Mouse (Mus musculus): ENCODE measurements around the gene Smarcc2. TPM values are rescaled to one million over a fixed set of nuclear protein-coding genes. Genes with fewer than 3 reads are reported as not detected.

Gene Smarcc2
- polyA plus RNA-seq, 1 experiment from 2014 or later: 40.5 TPM

- TF ChIP-seq CTCF (IDR thresholded peaks at IDR 0.05; ENCODE audit: low read depth): no peak
- no peak overlapping the region for H3K9ac ChIP-seq (ENCODE audit: low read depth, low read length)
- no peaks in the 10 kb centered on the region for H3K9me3 ChIP-seq (replicated peaks; ENCODE audit: low read length)
Observed at GRCm38 (mm10) chr10:128429454-128429853, 29.6 kb upstream of the Smarcc2 start.

GRCm38 (mm10) chr10:128433417-128433816 lies 25.6 kb upstream of the Smarcc2 start:
- peak overlapping the region; percentile 20; the same call in 1 of the 2 replicates for H3K27ac ChIP-seq
- H3K9me3 ChIP-seq (replicated peaks; ENCODE audit: low read length): no peaks in the 10 kb centered on the region
- DNase-seq (ENCODE audit: low spot score) (no peak), ATAC-seq (replicated peaks; ENCODE audit: low FRiP score, low read depth) (peak; percentile 29)
- H3K36me3 ChIP-seq (ENCODE audit: insufficient read depth, low read length): peaks cover 47% of the 10 kb centered on the region
- no peak overlapping the region for H3K4me2 ChIP-seq (ENCODE audit: low read length)
- H3K4me3 ChIP-seq (replicated peaks; ENCODE audit: low read depth, low read length): no peak overlapping the region
- WGBS: 63% methylated on average over 2 of the region's 2 CpGs
- TF ChIP-seq CTCF (IDR thresholded peaks at IDR 0.05; ENCODE audit: low read depth): no peak
- no peak overlapping the region for H3K9ac ChIP-seq (ENCODE audit: low read depth, low read length)
- no peaks in the 10 kb centered on the region for H3K4me1 ChIP-seq (replicated peaks; ENCODE audit: insufficient read depth, low read length)
- H3K27me3 ChIP-seq (ENCODE audit: insufficient read depth, low read length): no peaks in the 10 kb centered on the region

More at GRCm38 (mm10) chr10:128429454-128429853, 29.6 kb upstream of the Smarcc2 start:
- Histone ChIP-seq H3K36me3 (ENCODE audit: insufficient read depth, low read length) (peaks cover 23% of the 10 kb centered on the region), H3K4me1 (replicated peaks; ENCODE audit: insufficient read depth, low read length) (no peaks in the 10 kb centered on the region), H3K4me2 (ENCODE audit: low read length) (no peak overlapping the region), H3K27me3 (ENCODE audit: insufficient read depth, low read length) (no peaks in the 10 kb centered on the region), H3K4me3 (replicated peaks; ENCODE audit: low read depth, low read length) (no peak overlapping the region), H3K27ac (no peak overlapping the region)
- ATAC-seq (replicated peaks; ENCODE audit: low FRiP score, low read depth): no peak
- WGBS: 85% methylated on average over 4 of the region's 4 CpGs
- DNase-seq (ENCODE audit: low spot score): no peak

GRCm38 (mm10) chr10:128434681-128435080 lies 24.4 kb upstream of the Smarcc2 start:
- Histone ChIP-seq H3K9ac (ENCODE audit: low read depth, low read length) (no peak overlapping the region), H3K27me3 (ENCODE audit: insufficient read depth, low read length) (no peaks in the 10 kb centered on the region), H3K4me1 (replicated peaks; ENCODE audit: insufficient read depth, low read length) (no peaks in the 10 kb centered on the region), H3K4me2 (ENCODE audit: low read length) (no peak overlapping the region), H3K9me3 (replicated peaks; ENCODE audit: low read length) (no peaks in the 10 kb centered on the region), H3K4me3 (replicated peaks; ENCODE audit: low read depth, low read length) (no peak overlapping the region), H3K27ac (peak overlapping the region; percentile 75), H3K36me3 (ENCODE audit: insufficient read depth, low read length) (peaks cover 40% of the 10 kb centered on the region)
- ATAC-seq (replicated peaks; ENCODE audit: low FRiP score, low read depth) (no peak), DNase-seq (ENCODE audit: low spot score) (no peak)
- no peak for TF ChIP-seq CTCF (IDR thresholded peaks at IDR 0.05; ENCODE audit: low read depth)
- 59% methylated on average over 10 of the region's 10 CpGs for WGBS

GRCm38 (mm10) chr10:128435186-128435823 lies 23.7 kb upstream of the Smarcc2 start:
- ATAC-seq (replicated peaks; ENCODE audit: low FRiP score, low read depth) (peak; percentile 86), DNase-seq (ENCODE audit: low spot score) (peak; percentile 85)
- H3K27ac ChIP-seq: peak overlapping the region; percentile 75
- no peaks in the 10 kb centered on the region for H3K9me3 ChIP-seq (replicated peaks; ENCODE audit: low read length)
- H3K4me1 ChIP-seq (replicated peaks; ENCODE audit: insufficient read depth, low read length): no peaks in the 10 kb centered on the region
- WGBS: 37% methylated on average over 17 of the region's 17 CpGs
- H3K9ac ChIP-seq (ENCODE audit: low read depth, low read length): no peak overlapping the region
- no peak for TF ChIP-seq CTCF (IDR thresholded peaks at IDR 0.05; ENCODE audit: low read depth)
- no peak overlapping the region for H3K4me2 ChIP-seq (ENCODE audit: low read length)
- no peak overlapping the region for H3K4me3 ChIP-seq (replicated peaks; ENCODE audit: low read depth, low read length)
- no peaks in the 10 kb centered on the region for H3K27me3 ChIP-seq (ENCODE audit: insufficient read depth, low read length)
- H3K36me3 ChIP-seq (ENCODE audit: insufficient read depth, low read length): peaks cover 33% of the 10 kb centered on the region

GRCm38 (mm10) chr10:128435873-128436272 lies 23.2 kb upstream of the Smarcc2 start:
- TF ChIP-seq CTCF (IDR thresholded peaks at IDR 0.05; ENCODE audit: low read depth): no peak
- H3K9ac ChIP-seq (ENCODE audit: low read depth, low read length): no peak overlapping the region
- H3K4me2 ChIP-seq (ENCODE audit: low read length): no peak overlapping the region
- ATAC-seq (replicated peaks; ENCODE audit: low FRiP score, low read depth) (no peak), DNase-seq (ENCODE audit: low spot score) (no peak)
- H3K4me1 ChIP-seq (replicated peaks; ENCODE audit: insufficient read depth, low read length): no peaks in the 10 kb centered on the region
- H3K36me3 ChIP-seq (ENCODE audit: insufficient read depth, low read length): peaks cover 35% of the 10 kb centered on the region
- H3K27ac ChIP-seq: peak overlapping the region; percentile 75
- no peak overlapping the region for H3K4me3 ChIP-seq (replicated peaks; ENCODE audit: low read depth, low read length)
- no peaks in the 10 kb centered on the region for H3K9me3 ChIP-seq (replicated peaks; ENCODE audit: low read length)
- 55% methylated on average over 5 of the region's 5 CpGs for WGBS
- H3K27me3 ChIP-seq (ENCODE audit: insufficient read depth, low read length): no peaks in the 10 kb centered on the region

- DNase-seq (ENCODE audit: low spot score) (no peak), ATAC-seq (replicated peaks; ENCODE audit: low FRiP score, low read depth) (no peak)
- no peak overlapping the region for H3K4me3 ChIP-seq (replicated peaks; ENCODE audit: low read depth, low read length)
- H3K36me3 ChIP-seq (ENCODE audit: insufficient read depth, low read length): peaks cover 39% of the 10 kb centered on the region
- H3K27ac ChIP-seq: 0 out of 2 replicates have a peak overlapping the region, but pooled peaks have one; percentile 75
- TF ChIP-seq CTCF (IDR thresholded peaks at IDR 0.05; ENCODE audit: low read depth): no peak
- H3K4me1 ChIP-seq (replicated peaks; ENCODE audit: insufficient read depth, low read length): no peaks in the 10 kb centered on the region
- 61% methylated on average over 8 of the region's 8 CpGs for WGBS
- no peak overlapping the region for H3K9ac ChIP-seq (ENCODE audit: low read depth, low read length)
- no peaks in the 10 kb centered on the region for H3K9me3 ChIP-seq (replicated peaks; ENCODE audit: low read length)
- no peak overlapping the region for H3K4me2 ChIP-seq (ENCODE audit: low read length)
- no peaks in the 10 kb centered on the region for H3K27me3 ChIP-seq (ENCODE audit: insufficient read depth, low read length)
Observed at GRCm38 (mm10) chr10:128436376-128436775, 22.7 kb upstream of the Smarcc2 start.
